Mouse (Mus musculus) urinary bladder, postnatal 10 days (tissue): Measurements from ENCODE around the gene Fibp.
"Not testable (repeated sequence)": the region's sequence is repeated elsewhere in the genome, so short reads cannot be mapped to it uniquely, and the experiment has no call there.

ENCODE experiments used
- DNase-seq: peaks from one replicate; pipeline ENCODE4 v3.0.0; 2022; ENCODE audit warnings: low spot score

The Fibp gene

GRCm38 (mm10) chr19:5487768-5488550 is 27.5 kb downstream of the Fibp start, which contains the start of gene Mus81:
Mus81 (minus strand) TSS chr19:5488402.
- peak; percentile 89 for DNase-seq

- peak; percentile 90 for DNase-seq
These were observed 28.6 kb downstream of the Fibp start for GRCm38 (mm10) chr19:5488878-5489571.

- not testable (repeated sequence) for DNase-seq
These were observed 29.3 kb downstream of the Fibp start for GRCm38 (mm10) chr19:5489721-5490120.

- peak; percentile 80 for DNase-seq
These were observed 30.0 kb downstream of the Fibp start, which contains the start of gene Cfl1 for GRCm38 (mm10) chr19:5490313-5490897. Cfl1 (plus strand) TSS chr19:5490455.

- no peak for DNase-seq
These were observed 30.7 kb downstream of the Fibp start for GRCm38 (mm10) chr19:5490898-5491708.

- DNase-seq, result no peak
These were observed 32.2 kb downstream of the Fibp start for GRCm38 (mm10) chr19:5492641-5493040.

GRCm38 (mm10) chr19:5493301-5493721 is 32.9 kb downstream of the Fibp start:
- DNase-seq, result not testable (repeated sequence)

GRCm38 (mm10) chr19:5494314-5494713 is 33.9 kb downstream of the Fibp start:
- no peak for DNase-seq

GRCm38 (mm10) chr19:5495353-5496051 is 35.1 kb downstream of the Fibp start:
- no peak for DNase-seq

- no peak for DNase-seq
These were observed 35.6 kb downstream of the Fibp start for GRCm38 (mm10) chr19:5496052-5496370.

- DNase-seq, result no peak
These were observed 40.0 kb downstream of the Fibp start for GRCm38 (mm10) chr19:5500330-5500875.

GRCm38 (mm10) chr19:5503687-5504086 is 43.3 kb downstream of the Fibp start, which contains the start of gene 1700020D05Rik:
1700020D05Rik (minus strand) TSS chr19:5503787.
- DNase-seq, result no peak

GRCm38 (mm10) chr19:5510031-5511026 is 49.9 kb downstream of the Fibp start, which contains the start of gene Snx32:
Snx32 (minus strand) TSS chr19:5510538.
- peak; percentile 79 for DNase-seq

GRCm38 (mm10) chr19:5511074-5511632 is 50.7 kb downstream of the Fibp start:
- no peak for DNase-seq

- no peak for DNase-seq
These were observed 51.9 kb downstream of the Fibp start for GRCm38 (mm10) chr19:5512091-5513004.

GRCm38 (mm10) chr19:5513005-5513349 is 52.6 kb downstream of the Fibp start:
- no peak for DNase-seq
